Mouse (Mus musculus): ENCODE results near the gene Nemp2.
"Not testable (repeated sequence)": the region's sequence is repeated elsewhere in the genome, so short reads cannot be mapped to it uniquely, and the experiment has no call there.

Nemp2 gene

DNA sequence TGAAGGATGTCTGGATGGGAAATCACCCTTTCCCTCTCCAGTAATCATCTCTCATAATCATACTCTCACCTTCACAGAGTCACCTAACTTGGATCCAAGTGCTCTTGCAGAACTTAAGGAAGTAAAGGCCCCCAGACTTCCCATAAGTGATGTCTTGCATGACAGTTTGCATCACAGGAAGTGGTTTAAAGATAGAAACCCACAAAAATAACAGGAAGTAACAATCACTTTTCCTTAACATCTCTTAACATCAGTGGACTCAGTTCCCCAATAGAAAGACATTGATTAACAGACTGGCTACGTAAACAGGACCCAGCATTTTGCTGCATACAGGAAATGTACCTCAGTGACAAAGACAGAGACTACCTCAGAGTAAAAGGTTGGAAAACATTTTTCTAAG lies 22.9 kb downstream of the Nemp2 start:
- no peak for DNase-seq (ENCODE audit: low spot score in 2 of 2)

DNA sequence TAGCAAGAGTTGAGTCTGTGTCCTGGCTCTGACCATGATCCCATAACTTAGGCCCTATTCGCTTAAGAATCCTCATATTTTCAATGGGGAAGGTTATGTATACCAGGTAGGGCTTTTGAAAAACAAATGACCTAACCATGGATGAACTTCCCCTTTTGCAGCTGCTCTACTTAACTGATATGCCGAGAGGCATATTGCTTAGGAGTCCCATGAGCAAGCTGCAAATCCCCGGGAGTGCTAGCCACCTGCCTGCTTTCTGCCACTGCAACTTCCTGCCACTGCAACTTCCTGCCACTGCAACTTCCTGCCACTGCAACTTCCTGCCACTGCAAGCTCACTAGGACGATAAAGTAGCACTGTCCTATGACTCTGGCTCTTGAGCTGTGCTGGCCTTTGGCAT lies 24.6 kb downstream of the Nemp2 start:
- DNase-seq (ENCODE audit: low spot score in 2 of 2) = peak; percentile 40 to 48

DNA sequence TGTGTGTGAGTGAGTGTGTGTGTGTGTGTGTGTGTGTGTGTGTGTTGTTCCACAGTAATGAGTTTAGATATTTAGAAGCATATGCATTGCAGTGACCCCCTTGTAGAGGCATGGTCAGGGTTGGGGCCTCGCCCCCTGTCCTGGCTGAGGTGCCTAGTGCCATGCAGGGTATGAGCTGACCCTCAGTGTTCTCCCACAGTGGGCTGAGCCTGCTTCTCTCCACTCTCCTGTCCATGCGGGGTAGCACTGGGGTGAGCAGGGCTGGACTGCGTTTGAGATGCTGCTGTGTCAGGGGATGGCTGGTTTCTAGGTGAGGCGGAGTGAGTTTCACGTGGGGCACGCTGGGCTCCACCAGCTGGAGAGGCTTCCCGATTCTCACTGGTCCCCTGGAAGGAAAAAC lies 27.7 kb downstream of the Nemp2 start:
- no peak for DNase-seq (ENCODE audit: low spot score in 2 of 2)

DNA sequence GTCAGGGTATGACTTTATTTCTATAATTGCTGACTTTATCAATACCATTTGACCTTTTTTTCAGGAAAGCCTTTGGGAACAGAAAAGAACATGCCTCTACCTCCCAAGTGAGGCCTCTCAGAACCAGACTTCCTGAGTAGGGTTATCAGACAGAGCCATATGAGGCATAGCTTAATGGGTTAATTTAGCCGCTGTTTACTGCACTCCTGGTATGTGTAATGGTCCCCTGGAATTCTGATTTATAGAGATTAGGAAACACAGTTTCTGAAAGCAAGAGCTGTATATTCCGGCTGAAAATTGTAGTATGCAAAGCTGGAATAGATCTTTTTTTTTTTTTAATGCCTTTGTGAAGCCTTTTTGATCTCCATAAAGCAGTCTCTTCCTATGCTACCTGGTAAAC lies 29.8 kb downstream of the Nemp2 start:
- no peak for DNase-seq (ENCODE audit: low spot score in 2 of 2)

DNA sequence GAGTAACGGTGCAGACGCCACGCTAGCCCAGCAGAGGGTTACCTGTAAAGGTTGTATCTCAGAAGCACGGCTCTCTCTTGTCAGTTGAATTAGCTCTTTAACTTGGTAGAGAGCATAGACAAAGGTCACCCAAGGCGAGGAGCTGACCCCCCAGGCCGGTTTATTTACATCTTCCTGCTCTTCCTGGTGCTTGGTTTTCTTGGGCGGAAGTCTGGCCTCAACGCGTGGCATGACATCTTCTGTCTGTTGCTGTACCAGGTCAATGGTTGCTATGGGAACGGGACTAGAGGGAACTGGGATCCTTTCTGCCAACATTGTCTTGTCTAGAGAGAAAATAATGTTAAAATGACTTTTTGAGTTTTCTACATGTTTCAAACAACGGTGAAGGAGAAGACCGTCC lies 30.3 kb downstream of the Nemp2 start:
- no peak for DNase-seq (ENCODE audit: low spot score in 2 of 2)

DNA sequence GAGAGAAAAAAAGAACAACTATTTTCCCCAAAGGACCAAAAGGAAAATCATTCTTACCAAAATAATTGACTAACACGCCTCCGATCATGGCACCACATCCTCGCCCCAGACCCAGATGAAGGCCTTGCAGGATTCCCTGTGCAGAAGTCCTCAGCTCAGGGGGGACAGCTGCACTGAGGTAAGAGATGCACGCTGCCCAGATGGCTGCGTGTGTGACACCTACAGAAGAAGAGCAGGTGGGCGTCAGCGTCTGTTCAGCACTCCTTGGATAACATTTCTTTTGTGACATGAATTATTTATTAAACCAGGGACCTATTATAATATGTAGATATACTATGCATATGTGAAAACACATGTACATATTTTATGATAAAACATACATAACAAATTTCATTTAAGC lies 32.7 kb downstream of the Nemp2 start:
- no peak for DNase-seq (ENCODE audit: low spot score in 2 of 2)

DNA sequence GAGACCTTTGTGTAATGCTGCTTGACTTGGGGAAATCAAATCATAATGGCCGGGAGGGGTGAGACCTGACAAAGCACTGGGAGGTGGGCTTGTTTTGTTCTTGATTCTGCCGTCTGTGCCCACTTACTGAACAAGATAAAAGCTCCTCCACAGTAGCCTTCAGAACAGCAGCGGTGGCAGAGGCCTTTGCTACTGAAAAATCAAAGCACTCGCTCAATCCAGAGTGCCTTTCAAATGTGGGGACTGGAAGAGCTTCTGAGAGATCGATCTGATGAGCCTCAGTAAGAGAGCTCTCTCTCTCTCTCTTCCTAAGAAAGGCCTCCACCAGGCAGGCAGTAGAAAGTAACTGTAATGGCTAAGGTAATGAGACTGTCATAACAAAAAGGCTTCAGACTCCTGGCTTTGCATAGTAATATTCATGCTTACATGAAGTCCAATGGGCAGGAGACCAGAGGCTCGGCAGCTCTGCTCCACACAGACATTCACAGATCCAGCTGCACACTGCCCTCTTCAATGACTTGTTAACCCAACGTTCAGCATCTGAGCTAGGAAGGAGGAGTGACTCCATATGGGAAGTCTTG lies 38.3 kb downstream of the Nemp2 start:
- DNase-seq (ENCODE audit: low spot score in 2 of 2) = no peak

DNA sequence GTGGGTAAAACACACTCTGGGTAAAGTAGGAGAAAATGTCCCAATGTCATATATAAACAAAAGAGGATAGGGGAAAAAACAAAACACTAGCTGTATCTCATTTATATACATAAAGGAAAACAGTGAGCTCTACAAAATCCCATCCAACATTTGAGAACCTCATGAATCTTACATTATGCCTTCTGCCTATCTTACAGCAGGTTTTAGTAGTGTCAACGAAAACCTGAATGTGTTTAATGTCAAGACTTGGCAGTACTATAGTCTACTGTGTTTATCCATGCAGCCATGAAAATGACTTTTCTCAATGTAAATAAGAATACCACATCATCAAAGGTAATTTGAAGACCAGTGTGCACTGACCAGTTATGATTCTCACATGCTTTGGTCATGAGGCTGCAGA lies 39.4 kb downstream of the Nemp2 start:
- no peak for DNase-seq (ENCODE audit: low spot score in 2 of 2)

DNA sequence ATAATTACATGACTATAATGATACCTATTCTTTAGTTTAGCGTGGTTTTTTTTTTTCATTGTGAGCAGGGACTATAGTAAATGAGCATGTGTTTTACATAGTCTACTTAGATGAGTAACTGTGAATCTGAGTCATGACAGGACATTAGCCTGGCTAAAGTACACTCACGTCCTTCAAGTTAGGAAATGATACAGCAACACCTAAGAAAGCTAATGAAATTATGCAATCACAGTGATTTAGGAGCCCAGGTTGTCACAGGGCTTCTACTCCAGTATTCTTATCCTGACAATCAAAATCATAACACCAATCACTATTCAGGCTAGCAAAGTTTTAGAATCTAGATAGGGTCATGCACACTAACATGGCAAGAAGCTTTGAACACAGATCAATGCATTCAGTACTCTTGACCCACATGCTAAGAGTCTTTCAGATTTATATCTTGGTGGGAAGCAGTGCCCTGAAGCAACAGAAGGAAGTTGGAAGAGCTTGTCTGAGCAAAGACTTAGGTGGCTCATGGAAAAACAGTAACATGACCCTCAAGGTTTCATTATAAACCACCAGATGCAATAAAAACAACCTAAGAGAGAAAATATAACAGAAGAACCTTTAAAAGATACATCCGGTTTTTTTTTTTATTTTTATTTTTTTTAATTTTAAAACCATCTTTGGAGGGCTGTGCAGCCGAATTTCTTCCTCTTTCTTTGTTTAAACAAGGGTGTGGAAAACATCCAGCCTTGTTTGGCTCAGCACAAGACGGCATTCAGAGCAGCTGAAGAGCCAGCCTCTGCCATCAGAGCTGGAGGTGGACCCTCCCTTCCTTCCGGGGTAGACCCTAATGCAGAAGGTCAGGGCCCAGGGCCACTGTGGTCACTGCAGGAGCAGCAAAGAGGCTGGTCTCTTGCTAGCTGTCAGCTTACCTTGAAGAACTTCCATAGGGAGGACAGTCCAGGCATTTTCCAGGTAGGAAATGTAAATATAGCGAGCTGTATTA lies 45.4 kb downstream of the Nemp2 start:
- no peak for DNase-seq (ENCODE audit: low spot score in 2 of 2)

DNA sequence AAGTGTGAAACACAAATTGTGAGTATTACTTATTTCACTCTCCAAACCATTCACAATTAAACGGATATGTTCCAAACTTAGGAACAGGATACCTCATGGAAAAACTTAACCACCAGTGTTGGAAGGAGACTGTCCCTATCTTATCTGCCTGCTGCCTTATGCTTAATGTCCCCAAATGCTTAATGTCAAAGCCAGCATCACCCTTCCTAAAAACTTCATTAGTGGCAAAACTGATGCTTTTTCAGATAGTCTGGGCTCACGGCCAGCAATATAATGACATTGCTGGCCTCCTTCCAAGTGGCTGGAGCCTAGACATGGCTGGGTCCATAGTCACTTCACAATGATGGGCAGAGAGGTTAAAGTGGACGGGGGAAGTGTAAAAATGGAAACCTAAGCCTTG lies 46.1 kb downstream of the Nemp2 start:
- no peak for DNase-seq (ENCODE audit: low spot score in 2 of 2)

DNA sequence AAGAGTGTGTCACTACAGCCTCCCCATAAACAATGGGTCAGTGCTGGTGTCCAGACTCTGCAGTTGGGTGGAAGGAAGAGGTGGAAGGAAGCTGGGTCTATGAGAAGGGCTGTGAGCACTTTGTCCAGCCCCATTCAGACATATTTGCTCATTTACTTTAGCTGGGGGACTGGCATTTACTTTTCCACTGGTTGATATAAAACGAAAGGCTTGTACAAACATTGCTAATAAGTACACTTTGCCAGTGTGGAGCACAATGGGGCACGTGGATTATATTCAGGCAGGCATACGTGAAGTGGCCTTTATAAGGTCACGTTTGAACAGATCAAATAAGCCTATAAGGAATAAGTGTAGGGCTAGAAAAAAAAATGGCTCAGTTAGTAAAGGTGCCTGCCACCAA lies 53.0 kb downstream of the Nemp2 start:
- no peak for DNase-seq (ENCODE audit: low spot score in 2 of 2)

DNA sequence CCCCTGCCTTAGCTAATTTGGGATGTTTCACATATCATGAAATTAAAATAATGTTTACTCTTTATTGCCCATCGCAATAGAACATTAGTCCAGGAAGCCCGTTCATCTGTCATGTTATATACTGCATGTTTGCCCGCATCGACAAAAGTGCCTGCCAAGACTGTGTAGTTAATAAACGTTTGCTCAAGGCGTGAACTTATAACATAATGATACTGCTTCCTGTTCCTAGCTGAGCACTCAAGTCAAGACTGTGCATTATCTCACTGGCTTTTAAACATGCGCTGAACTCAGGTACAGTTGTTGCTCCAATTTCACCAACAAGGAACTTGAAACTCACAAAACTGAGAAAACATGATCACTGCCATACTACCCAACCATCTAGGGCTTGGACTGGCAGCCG lies 57.1 kb downstream of the Nemp2 start:
- DNase-seq (ENCODE audit: low spot score in 2 of 2) = no peak

DNA sequence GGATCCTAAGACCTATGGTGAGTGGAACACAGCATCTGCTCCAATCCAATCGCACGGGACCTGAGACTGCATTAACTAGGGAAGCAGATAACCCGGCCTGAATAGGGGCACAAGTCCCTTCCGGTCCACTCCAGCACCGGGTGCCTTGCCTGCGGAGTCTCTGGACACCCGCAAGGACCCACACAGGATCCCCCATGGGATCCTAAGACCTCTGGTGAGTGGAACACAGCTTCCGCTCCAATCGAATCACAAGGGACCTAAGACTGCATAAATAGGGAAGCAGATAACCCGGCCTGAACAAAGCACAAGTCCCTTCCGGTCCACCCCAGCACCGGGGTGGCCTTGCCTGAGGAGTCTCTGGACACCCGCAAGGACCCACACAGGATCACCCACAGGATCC lies 64.0 kb downstream of the Nemp2 start:
- DNase-seq (ENCODE audit: low spot score in 2 of 2) = not testable (repeated sequence)

All from thymus, postnatal 10 days (tissue).